Mouse (Mus musculus) WW6 (cell line): ENCODE measurements at regions not wholly inside any gene's neighbourhood (a gene's known extent, or its start where the extent isn't known, plus 50 kb on each side); places are given as distances from the start of the nearest gene placed in this dataset.

Experiments used
- DNase-seq: peaks from one replicate; pipeline ENCODE4 v3.0.0-alpha.2; 2013; ENCODE audit warnings: low read depth, low spot score

GRCm38 (mm10) chr11:19073265-19073664 lies 54.5 kb upstream of the Meis1 start:
- no peak for DNase-seq

DNA sequence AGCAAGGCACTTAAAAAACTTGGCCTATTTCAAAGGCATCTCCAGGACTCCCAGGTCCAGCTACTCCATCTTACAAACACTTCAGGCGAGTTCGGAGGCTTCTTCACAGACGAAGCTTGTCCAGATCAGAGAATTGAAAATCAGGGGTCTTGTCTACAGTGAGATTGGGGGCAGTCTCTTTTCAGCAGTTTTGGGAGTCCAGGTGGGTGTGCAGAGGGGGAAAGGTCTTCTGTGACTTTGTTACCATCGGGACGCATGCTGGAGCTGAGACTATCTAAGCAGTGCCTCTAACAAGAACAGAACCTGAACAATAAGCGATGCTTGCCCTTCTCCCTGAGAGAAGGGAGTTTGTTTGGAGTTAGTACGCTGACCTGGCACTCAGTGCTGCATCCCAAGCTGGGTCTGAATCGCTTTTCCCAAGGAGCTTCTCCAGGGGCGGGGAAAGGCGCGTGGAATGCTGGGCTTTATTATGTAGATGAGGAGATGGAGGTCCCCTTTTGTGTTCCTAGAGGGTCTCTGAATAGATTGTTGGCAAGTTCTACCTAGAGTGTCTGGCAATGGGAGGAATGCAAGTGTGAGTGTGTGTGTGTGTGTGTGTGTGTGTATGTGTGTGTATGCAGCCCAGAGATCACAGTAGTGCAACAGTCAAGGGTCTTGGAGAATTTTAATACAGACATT lies 55.2 kb upstream of the Meis1 start:
- DNase-seq: peak; percentile 77

DNA sequence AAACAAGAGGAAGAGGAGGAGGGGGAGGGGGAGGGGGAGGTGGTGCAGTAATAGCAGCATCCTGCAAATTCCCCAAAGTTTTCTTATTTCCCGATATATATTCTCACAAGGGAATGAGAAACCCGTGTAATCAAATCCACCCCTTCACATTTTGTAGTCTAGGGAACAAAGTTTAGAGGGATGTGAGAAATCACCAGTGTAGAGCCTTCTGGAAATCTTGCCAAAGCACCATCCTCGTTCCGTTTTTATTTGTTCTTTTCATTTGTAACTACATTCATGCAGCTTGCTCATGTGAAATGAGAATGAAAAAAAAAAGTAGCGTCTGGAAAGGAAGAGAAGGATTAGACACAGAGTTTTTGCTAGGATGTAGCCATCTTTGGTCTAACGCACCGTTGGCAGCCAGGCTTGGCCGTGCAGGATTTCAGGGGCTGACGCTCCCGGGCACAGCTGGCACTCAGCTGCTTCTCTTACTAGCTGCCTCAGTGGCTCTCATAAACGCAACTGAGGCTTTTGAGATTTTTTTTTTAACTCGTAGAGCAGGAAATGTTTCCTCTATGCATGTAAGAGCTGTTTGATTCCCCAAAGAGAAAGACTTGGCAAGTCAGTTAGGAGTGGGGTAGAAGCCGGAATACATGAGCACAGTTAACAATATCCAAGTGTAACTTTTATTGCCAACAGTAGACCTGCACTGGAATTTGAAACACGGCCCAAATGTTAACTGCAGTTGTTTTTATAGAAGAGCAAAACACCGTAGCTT lies 72.5 kb upstream of the Meis1 start:
- DNase-seq: no peak

DNA sequence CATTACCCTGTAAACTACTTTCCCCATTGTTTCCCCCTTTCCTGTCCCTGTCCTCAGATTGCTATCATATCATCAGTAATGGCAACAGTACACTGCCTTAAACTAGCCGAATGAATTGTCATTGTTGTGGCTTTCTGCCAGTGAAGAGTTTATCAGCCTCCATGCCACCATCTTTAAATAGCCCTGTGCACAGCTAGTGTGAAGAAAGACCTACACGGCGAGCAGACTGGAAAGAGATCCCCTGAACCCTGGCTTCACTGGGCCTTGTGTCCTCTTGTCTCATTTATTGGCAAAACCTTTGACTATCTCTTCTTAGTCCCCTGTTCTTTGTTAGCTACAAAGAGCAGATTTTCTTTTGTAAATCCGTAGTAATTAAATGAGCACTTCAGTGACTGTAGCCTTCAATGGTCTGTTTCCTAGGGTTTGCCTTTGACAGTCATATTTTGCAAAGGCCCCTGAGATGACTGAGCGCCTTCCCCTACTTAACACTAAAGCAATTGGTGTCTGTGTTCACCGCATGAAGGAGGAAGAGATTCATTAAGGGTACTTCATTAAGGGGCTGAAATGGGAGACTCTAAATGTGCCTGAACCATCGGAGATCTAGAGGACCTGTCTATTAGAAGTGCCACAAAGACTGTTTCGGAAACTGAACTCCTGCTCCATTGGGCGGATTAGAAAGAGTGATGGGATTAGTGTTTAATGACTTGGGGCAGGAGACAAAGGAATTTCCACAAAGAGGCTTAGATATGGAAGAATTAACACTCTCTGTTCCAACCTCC lies 74.4 kb upstream of the Meis1 start:
- DNase-seq: no peak

DNA sequence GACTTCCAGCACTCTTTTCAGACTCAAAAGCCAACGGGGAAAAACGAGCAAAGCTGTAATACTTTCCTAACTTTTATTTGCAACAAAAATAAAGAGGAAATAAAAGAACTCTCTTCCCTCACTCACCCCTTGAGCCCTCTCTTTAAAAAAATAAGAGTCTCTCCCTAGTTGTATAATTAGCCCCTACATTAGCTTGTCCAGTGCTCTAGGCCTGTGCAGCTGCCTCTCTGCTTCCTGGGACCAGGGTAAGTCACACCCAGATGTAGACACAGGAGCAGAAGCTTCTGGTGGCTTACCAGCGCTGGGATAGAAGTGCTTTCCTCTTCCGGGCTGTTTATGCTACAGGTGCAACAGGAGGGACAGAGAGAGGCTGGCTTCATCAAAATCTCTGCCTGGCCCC lies 75.0 kb upstream of the Meis1 start:
- no peak for DNase-seq

GRCm38 (mm10) chr11:19094183-19094582 lies 75.4 kb upstream of the Meis1 start:
- no peak for DNase-seq

- DNase-seq: no peak
Measured at GRCm38 (mm10) chr11:19102981-19103568, 84.3 kb upstream of the Meis1 start.

DNA sequence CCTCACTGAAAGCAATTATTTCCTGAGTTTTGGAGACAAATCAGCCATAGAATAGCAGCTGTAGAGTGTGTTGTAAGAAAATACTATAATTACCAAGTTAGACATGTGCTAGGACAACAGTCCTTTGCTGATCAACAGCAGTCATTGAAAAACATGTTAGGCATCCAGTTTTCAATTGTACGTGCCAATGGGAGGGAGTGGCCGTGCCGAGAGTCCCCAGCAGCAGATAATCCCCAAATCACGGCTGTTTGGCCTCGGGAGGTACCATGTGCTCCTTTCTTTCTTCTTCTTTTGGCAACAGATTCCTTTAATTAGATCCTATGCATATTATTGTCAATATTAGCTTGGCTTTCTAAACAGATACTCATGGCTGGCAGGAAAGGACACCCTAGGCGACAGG lies 88.4 kb upstream of the Meis1 start:
- no peak for DNase-seq

DNA sequence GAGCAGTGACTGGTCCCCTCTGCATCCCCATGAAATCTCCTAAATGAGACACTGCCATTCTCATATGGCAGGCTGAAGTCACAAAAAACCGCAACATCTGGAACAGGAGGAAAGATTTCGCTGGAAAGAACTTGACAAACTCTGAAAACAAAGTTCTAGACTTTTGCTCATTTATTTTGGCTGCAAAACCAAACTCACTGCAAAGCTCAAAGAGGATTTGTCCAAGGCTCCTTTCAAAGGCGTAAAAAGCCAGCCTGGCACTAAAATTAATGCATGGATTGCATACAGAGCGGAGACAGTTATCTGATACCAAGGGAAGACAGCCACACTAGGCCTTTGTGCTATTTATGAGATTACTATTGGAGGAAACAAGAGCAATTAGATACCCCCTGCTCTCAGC lies 90.3 kb upstream of the Meis1 start:
- no peak for DNase-seq

DNA sequence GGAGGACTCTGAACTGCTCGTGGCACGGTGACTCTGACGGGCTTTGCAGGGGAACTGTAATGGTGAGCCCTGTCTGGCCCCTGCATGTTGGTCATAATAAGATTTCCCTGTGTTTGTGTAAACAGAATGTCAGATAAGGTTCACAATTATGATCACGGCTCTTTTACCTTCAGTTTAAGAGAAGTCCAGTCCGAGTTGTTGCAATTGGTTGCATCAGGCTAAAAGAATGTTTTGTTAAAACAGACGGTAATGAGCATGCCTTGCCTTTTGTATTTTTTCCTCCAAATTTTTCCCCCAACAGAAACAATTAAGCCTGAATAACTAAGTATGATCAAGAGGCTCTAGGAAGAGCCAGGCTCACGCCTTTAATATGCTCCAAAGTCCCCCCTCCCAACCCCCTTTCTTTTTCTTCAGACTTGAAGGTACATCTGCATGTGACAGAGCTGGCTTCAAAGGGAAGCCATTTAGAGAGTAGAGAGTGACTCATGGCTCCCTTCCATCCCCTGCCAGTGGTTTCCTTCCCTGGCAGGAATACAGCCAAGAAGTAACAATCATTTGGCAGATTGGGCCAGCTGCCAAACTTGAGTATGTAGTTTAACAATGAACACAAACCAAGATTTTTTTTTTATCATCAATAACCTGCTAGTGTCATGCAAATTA lies 93.3 kb upstream of the Meis1 start:
- no peak for DNase-seq

DNA sequence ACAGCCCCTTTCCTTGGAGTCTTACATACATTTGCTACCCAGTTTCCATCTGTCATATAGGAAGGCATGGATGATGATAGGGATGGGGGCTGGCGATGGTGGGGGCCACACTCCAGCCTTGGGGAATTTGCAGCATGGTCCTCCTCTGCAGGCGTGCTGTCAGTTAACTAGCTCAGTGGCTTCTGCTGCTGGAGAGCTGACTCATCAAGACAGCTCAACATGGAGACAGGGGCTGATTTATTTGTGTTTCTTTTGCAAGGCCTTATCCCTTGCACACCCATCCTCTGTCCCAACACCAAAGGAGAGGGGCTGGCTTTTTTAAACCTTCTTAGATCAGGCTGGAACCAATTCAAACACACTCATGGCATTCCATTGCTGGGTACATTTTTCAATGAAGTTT lies 98.3 kb upstream of the Meis1 start:
- no peak for DNase-seq

DNA sequence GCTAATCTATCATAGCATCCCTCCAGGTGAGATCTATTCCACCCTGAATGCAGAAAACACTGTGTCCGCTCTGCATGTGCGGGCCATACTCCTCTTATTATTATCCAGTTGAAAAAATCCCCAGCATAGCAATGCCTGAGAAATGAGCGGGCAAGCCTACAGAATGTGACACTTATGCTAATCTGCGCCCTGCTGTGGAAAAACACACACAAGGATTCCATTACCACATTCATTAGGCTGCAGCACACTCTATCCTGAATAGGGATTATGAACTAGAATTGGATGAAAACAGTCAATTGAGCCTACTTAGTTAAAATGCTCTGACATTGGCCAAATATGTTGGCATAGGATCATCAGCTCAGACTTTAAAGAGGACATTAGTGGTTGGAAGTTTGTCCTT lies 99.5 kb upstream of the Meis1 start:
- no peak for DNase-seq

DNA sequence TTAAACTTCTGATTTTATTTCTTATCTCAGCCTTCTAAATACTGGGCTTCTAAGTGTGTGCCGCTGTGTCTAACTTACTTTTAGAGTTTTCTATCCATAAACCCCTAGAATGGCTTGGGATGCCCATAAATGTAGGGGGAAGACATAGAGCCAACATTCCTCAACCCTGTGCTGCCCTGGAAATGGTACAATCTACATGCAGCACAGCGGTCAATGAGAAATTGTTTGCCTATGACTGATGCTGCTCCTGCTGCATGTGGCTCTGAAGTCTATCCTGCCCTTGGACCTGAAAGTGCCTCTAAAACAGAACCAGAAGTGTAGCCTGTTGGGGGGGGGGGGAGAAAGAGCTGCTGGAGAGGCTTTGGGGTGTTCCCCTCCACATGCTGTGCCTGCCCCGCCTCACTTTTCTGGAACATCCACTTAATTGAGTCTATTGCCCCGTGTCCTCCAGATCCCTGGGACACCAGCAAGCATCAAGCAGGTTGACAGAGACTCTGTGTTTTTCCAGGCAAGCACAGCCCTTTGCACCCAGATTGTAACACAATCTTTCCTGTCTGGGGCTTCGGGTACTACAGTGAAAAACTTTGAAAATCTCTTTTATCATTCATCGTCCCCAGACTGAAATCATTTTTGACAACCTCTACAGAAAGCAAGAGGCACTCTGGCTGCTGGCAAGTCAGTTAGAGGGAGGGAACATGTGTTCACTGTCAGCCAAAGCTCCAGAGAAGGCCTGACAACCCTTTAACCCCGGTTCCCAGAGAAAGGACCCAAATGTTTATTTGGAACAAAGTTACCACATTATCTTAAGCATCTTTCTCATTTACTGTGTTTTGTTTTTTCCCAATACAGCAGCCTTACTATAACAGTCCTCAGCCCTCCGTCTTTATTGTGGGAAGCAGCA lies 101.4 kb upstream of the Meis1 start:
- no peak for DNase-seq

GRCm38 (mm10) chr11:19120871-19121270 lies 102.1 kb upstream of the Meis1 start:
- no peak for DNase-seq

DNA sequence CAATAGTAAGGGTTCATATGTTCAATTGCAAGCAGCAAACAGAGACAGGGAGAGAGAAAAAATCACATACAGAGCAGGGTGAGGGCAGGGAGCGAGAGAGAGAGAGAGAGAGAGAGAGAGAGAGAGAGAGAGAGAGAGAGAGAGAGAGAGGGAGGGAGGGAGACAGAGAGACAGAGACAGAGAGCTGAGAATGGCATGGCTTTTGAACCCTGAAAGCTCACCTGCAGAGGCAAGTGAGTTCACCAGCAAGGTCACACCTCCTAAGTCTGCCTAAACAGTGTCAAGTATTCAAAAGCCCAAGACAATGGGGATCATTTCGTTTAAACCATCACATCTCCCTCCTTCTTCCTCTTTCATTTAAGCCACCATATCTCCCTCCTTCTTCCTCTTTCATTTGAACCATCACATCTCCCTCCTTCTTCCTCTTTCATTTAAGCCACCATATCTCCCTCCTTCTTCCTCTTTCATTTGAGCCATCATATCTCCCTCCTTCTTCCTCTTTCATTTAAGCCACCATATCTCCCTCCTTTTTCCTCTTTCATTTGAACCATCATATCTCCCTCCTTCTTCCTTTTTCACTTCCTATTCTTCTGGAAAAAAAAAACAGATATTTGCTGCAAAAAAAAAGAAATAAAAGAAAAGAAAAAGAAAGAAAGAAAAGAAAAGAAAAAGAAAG lies 116.7 kb upstream of the Meis1 start:
- no peak for DNase-seq

GRCm38 (mm10) chr11:19138423-19138822 lies 119.6 kb upstream of the Meis1 start:
- DNase-seq: no peak

GRCm38 (mm10) chr11:19138831-19139230 lies 120.0 kb upstream of the Meis1 start:
- no peak for DNase-seq

- DNase-seq: no peak
Measured at GRCm38 (mm10) chr11:19143267-19144000, 124.6 kb upstream of the Meis1 start.

- DNase-seq: no peak
Measured at GRCm38 (mm10) chr11:19144506-19144905, 125.7 kb upstream of the Meis1 start.
